Mouse (Mus musculus): Measurements from ENCODE around the gene Ppp1r14c. TPM values are rescaled to one million over a fixed set of nuclear protein-coding genes. Genes with fewer than 3 reads are reported as not detected.
"Not testable (repeated sequence)": the region's sequence is repeated elsewhere in the genome, so short reads cannot be mapped to it uniquely, and the experiment has no call there.

The Ppp1r14c gene
- polyA plus RNA-seq, 1 experiment from 2014 or later, result 0.08 TPM

DNA sequence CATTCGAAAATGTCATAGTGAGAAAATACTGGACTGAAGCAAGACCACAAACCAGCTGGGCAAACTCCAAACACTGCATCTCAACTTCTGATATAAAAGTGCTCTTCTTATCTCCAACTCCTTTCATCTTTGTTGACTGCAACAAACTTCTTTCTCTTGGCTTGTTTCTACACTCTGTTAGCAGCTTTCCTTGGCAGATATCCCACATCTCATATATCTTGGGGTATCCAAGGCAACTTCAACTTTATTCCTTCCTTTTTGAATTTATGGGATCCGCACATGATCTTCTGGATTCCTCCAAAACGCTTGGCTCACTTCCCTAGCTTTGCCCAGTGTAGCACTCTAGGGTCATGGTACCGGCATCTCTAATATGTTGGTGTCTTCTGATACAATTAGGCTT lies 102.7 kb downstream of the Ppp1r14c start:
- DNase-seq, result no peak
- H3K9me3 ChIP-seq (ENCODE audit: low read length), result no peaks in the 10 kb centered on the region
- WGBS (ENCODE audit: insufficient replicate concordance), result 68% methylated on average over 4 of the region's 4 CpGs

DNA sequence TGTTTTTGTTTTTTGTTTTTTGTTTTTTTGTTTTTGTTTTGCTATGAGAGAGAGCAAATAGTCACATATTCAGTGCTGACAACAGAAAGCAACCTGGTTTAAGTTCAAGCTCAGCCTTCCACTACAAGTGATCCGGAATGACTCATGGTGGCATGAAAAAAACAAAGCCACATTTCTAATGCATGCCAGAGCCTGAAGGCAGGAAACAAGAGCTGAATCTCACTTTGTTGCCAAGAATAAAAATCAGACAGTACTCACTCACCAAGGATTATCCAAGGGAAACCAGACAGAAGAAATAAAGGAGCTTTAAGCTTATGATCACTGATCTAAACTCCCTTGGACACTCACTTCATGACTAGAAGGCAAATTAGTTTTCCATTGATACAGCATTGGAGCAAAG lies 110.8 kb downstream of the Ppp1r14c start:
- Histone ChIP-seq H3K27me3 (ENCODE audit: insufficient read depth, low read length) (no peaks in the 10 kb centered on the region), H3K36me3 (replicated peaks; ENCODE audit: insufficient read depth, low read length) (no peaks in the 10 kb centered on the region), H3K9me3 (ENCODE audit: low read length) (no peaks in the 10 kb centered on the region), H3K4me1 (ENCODE audit: insufficient read depth) (no peaks in the 10 kb centered on the region), H3K4me2 (ENCODE audit: low read depth, low read length) (no peak overlapping the region), H3K9ac (replicated peaks) (no peak overlapping the region), H3K4me3 (ENCODE audit: low read depth, low read length) (no peak overlapping the region), H3K27ac (ENCODE audit: low read depth) (no peak overlapping the region)
- 71% methylated on average over 1 of the region's 1 CpGs for WGBS (ENCODE audit: insufficient replicate concordance)
- TF ChIP-seq CTCF (IDR thresholded peaks at IDR 0.05; ENCODE audit: low read depth) (no peak), EP300 (IDR thresholded peaks at IDR 0.05; ENCODE audit: low read depth) (no peak)
- ATAC-seq (no peak), DNase-seq (no peak)

More for the DNA sequence above, 102.7 kb downstream of the Ppp1r14c start:
- Histone ChIP-seq H3K4me3 (ENCODE audit: low read depth, low read length) (no peak overlapping the region), H3K27ac (ENCODE audit: low read depth) (no peak overlapping the region), H3K4me1 (ENCODE audit: insufficient read depth) (no peaks in the 10 kb centered on the region), H3K27me3 (ENCODE audit: insufficient read depth, low read length) (no peaks in the 10 kb centered on the region), H3K4me2 (ENCODE audit: low read depth, low read length) (no peak overlapping the region), H3K36me3 (replicated peaks; ENCODE audit: insufficient read depth, low read length) (no peaks in the 10 kb centered on the region), H3K9ac (replicated peaks) (no peak overlapping the region)
- TF ChIP-seq CTCF (IDR thresholded peaks at IDR 0.05; ENCODE audit: low read depth), result no peak
- no peak for ATAC-seq

DNA sequence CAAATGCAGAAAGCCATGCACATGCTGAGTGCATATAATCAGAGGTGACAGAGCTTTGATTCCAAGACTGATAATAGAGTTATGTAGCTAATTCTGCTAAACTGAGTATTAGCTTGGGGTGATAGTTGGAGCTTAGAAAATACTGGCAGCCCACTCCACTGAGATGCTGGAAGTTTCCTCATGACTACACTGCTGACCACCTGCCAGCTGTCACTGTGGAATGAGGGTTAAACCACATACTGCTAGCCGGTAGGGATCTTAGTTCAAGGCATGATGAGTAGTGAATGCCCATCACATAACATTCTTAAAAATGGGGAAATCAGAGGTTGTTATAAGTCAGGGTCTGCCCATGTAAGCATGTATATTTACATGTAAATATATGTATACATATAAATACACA lies 113.9 kb downstream of the Ppp1r14c start:
- Histone ChIP-seq H3K9me3 (ENCODE audit: low read length) (no peaks in the 10 kb centered on the region; the same call in 1 of the 2 replicates), H3K27ac (ENCODE audit: low read depth) (no peak overlapping the region), H3K4me1 (ENCODE audit: insufficient read depth) (no peaks in the 10 kb centered on the region), H3K4me2 (ENCODE audit: low read depth, low read length) (no peak overlapping the region), H3K36me3 (replicated peaks; ENCODE audit: insufficient read depth, low read length) (no peaks in the 10 kb centered on the region), H3K9ac (replicated peaks) (no peak overlapping the region), H3K4me3 (ENCODE audit: low read depth, low read length) (no peak overlapping the region), H3K27me3 (ENCODE audit: insufficient read depth, low read length) (no peaks in the 10 kb centered on the region)
- no peak for ATAC-seq
- WGBS (ENCODE audit: insufficient replicate concordance), result 76% methylated on average over 1 of the region's 1 CpGs
- TF ChIP-seq CTCF (IDR thresholded peaks at IDR 0.05; ENCODE audit: low read depth) (no peak), EP300 (IDR thresholded peaks at IDR 0.05; ENCODE audit: low read depth) (no peak)
- no peak for DNase-seq

DNA sequence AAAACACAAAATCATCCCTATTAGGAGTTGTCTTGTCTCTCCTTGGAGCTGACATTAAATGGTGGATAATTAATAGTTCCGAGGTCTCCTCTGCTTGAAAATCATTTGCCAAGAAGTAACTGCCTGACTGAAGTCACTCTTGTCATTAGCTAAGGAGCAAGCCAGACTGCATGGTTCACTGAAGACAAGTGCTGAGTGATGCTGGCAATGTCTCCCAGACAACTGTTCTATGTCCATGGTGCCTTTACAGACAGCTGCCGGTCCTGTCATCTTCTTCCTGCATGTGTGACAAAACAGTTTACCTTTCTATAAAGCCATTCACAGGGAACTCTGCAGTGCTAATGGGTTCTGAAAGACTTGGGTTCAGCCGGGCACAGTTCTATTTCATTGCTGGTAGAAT lies 124.2 kb downstream of the Ppp1r14c start:
- no peak for ATAC-seq

DNA sequence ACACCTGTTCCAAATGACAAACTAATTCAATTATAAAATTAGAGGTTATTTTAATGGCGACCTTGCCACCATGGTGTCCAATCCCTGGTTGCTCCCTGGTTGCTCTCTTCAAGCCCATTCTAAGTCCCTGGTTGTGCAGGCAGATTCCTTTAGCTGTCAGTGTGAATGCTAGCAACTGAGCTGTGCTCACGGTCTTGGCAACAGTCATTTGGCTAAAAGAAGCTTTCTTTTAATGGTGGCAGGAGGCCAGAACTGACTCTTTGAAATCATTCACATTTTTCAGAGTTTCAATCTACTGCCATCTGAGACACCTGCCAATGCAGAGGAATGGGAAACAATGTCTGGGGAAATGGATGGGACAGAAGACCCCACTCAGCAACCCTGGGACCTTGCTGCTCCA lies 130.9 kb downstream of the Ppp1r14c start:
- Histone ChIP-seq H3K27ac (ENCODE audit: low read depth) (no peak overlapping the region), H3K4me3 (ENCODE audit: low read depth, low read length) (no peak overlapping the region), H3K4me2 (ENCODE audit: low read depth, low read length) (no peak overlapping the region), H3K27me3 (ENCODE audit: insufficient read depth, low read length) (no peaks in the 10 kb centered on the region), H3K9me3 (ENCODE audit: low read length) (no peaks in the 10 kb centered on the region), H3K36me3 (replicated peaks; ENCODE audit: insufficient read depth, low read length) (no peaks in the 10 kb centered on the region), H3K9ac (replicated peaks) (no peak overlapping the region), H3K4me1 (ENCODE audit: insufficient read depth) (no peaks in the 10 kb centered on the region)
- ATAC-seq (no peak), DNase-seq (no peak)
- TF ChIP-seq EP300 (IDR thresholded peaks at IDR 0.05; ENCODE audit: low read depth) (no peak), CTCF (IDR thresholded peaks at IDR 0.05; ENCODE audit: low read depth) (no peak)
- WGBS (ENCODE audit: insufficient replicate concordance), result 72% methylated on average over 2 of the region's 2 CpGs

More for the DNA sequence above, 124.2 kb downstream of the Ppp1r14c start:
- WGBS (ENCODE audit: insufficient replicate concordance), result 78% methylated on average over 3 of the region's 3 CpGs
- Histone ChIP-seq H3K9ac (replicated peaks) (no peak overlapping the region), H3K4me3 (ENCODE audit: low read depth, low read length) (no peak overlapping the region), H3K27me3 (ENCODE audit: insufficient read depth, low read length) (no peaks in the 10 kb centered on the region), H3K4me2 (ENCODE audit: low read depth, low read length) (no peak overlapping the region), H3K4me1 (ENCODE audit: insufficient read depth) (no peaks in the 10 kb centered on the region), H3K36me3 (replicated peaks; ENCODE audit: insufficient read depth, low read length) (no peaks in the 10 kb centered on the region), H3K27ac (ENCODE audit: low read depth) (no peak overlapping the region), H3K9me3 (ENCODE audit: low read length) (no peaks in the 10 kb centered on the region)
- no peak for DNase-seq
- TF ChIP-seq EP300 (IDR thresholded peaks at IDR 0.05; ENCODE audit: low read depth) (no peak), CTCF (IDR thresholded peaks at IDR 0.05; ENCODE audit: low read depth) (no peak)

DNA sequence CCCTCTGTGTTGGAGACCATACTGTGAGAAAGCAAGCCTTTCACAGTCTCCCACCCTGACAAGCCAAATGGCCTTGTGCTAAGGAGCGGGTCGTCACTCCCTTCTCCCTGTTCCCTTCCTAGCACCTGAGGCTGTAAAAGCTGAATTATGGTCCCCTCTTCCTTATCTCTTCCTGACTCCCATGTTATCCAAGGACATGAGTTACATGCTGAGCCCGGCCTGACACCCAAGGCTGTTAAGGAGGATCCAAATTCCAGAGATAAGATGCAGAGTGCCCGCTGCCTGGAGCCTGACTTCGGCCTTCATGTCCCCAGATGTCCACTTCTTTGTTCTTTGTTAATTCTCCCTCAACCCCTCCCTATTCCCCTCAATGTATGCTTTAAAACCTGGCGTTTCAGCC lies 135.0 kb downstream of the Ppp1r14c start:
- not testable (repeated sequence) for H3K4me2 ChIP-seq (ENCODE audit: low read depth, low read length); H3K36me3 ChIP-seq (replicated peaks; ENCODE audit: insufficient read depth, low read length); H3K27me3 ChIP-seq (ENCODE audit: insufficient read depth, low read length); H3K9ac ChIP-seq (replicated peaks); ATAC-seq; H3K4me1 ChIP-seq (ENCODE audit: insufficient read depth); H3K9me3 ChIP-seq (ENCODE audit: low read length); DNase-seq; H3K4me3 ChIP-seq (ENCODE audit: low read depth, low read length); H3K27ac ChIP-seq (ENCODE audit: low read depth)
- 65% methylated on average over 6 of the region's 6 CpGs for WGBS (ENCODE audit: insufficient replicate concordance)

All from liver, postnatal 0 days (tissue).